Mouse (Mus musculus) embryonic fibroblast, embryonic 13.5 days (primary cell): ENCODE measurements around the gene Dock4.

ENCODE experiments used
- CTCF ChIP-seq: IDR thresholded peaks from 2 replicates; pipeline ENCODE4 v1.5.1; 2011; ENCODE audit warnings: mild to moderate bottlenecking, control low read depth, low read length, moderate library complexity, borderline replicate concordance; ENCODE audit not compliant: insufficient read depth
- POLR2A ChIP-seq: IDR thresholded peaks from 2 replicates; pipeline ENCODE4 v1.6.1; 2011; ENCODE audit warnings: low read depth, mild to moderate bottlenecking, control low read depth, low read length, moderate library complexity

DNA sequence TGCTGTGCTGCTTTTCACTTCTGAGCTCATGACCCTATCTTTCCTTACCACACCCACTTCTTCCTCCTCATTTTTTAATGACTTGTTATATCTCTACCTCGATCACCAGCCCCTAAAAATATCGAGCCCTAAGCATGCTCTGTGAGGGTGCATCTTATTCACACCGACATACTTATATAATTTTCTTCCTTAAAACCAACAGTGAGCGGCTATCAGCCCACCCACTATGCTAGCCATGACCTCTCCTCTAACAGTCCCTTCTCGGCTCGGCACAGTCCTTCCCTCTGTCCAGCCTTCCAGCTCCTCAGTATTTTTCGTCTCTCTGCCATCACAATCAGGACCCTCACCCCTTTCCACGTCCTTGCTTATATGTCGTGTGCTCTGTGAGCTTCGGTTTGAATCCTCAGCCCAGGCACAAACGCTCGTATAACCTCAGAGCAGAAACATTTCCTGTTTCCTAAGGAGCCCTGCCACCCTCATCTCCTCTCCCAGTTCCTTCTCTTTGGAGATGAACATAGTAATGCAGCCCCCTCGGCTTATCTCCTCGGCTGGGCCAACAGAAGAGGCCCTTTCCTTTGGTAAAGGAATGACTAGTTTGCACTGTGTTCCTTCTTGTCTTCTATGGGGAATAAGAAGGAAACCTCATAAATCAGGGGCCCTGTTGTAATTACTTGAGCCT is 351.2 kb downstream of the Dock4 start:
- TF ChIP-seq CTCF: no peak
- no peak for TF ChIP-seq POLR2A
